Mouse (Mus musculus) layer of hippocampus, postnatal 25 days (tissue): Measurements from ENCODE around the gene Plau. TPM values are rescaled to one million over a fixed set of nuclear protein-coding genes. Genes with fewer than 3 reads are reported as not detected.

ENCODE experiments used
- DNase-seq, 2 experiments: peaks; one replicate each; pipeline ENCODE4 v3.0.0; 2022; ENCODE audit warnings: mixed read lengths in 2 of 2, low spot score in 1 of 2; ENCODE audit errors: extremely low spot score in 1 of 2
- total RNA-seq, 2 experiments: library from RNA; stranded (reverse); gene quantifications; 2 replicates each; pipeline ENCODE4 v1.2.3; 2021

Plau gene
- total RNA-seq, 2 experiments from 2014 or later, result 3.5 to 4.0 TPM

- DNase-seq, result no peak
Observed at GRCm38 (mm10) chr14:20885091-20885888, 48.8 kb downstream of the Plau start.

DNA sequence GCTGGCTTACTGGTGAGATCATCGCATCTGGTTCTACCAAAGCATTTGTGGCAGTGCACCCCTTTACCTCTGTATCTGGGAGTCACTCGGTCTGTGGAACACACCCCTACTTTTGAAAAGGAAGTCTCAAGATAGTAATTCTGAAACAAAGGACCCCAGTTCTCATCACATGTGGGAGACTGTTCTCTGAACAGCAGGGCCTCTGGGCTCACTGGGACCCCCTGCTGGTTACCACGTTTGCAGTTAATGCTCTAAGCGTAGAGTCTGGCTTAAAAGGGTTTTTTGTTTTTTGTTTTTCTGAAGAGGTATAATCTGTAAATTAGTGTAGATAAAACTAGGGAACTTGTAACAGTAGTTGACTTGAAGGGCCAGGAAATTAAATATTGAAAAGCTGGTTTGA, 49.8 kb downstream of the Plau start:
- peak; percentile 13 to 64 for DNase-seq

- DNase-seq, result no peak
Observed at GRCm38 (mm10) chr14:20887541-20888085, 51.2 kb downstream of the Plau start.

GRCm38 (mm10) chr14:20891941-20892402, 55.5 kb downstream of the Plau start:
- no peak for DNase-seq

Other genes starting within 250 kb of the Plau start
- 10 to 100 TPM; 42.6 to 50.8 TPM for gene Usp54, start 195.6 kb upstream of the Plau start, total RNA-seq
- not detected for gene Myoz1, start 180.1 kb upstream of the Plau start, total RNA-seq
- under 1 TPM; 0.12 to 0.22 TPM for gene Synpo2l, start 168.3 kb upstream of the Plau start, total RNA-seq
- 100 to 1,000 TPM in 1 of 2 experiments, 10 to 100 TPM in 1; 99.6 to 110 TPM for gene Sec24c, start 162.4 kb upstream of the Plau start, total RNA-seq
- gene Fut11, start 141.7 kb upstream of the Plau start, total RNA-seq, result 10 to 100 TPM; 15.6 to 16.0 TPM
- gene Chchd1, start 133.7 kb upstream of the Plau start, total RNA-seq, result 10 to 100 TPM; 47.3 to 50.3 TPM
- gene Zswim8, start 129.1 kb upstream of the Plau start, total RNA-seq, result 100 to 1,000 TPM; 151 to 180 TPM
- 10 to 100 TPM; 15.3 to 19.3 TPM for gene Ndst2, start 102.1 kb upstream of the Plau start, total RNA-seq
- 100 to 1,000 TPM; 205 to 212 TPM for gene Camk2g, start 42.6 kb upstream of the Plau start, total RNA-seq
- gene Vcl, start 92.7 kb downstream of the Plau start, total RNA-seq, result 10 to 100 TPM; 30.9 to 31.1 TPM
- 10 to 100 TPM; 75.0 to 77.1 TPM for gene Ap3m1, start 215.8 kb downstream of the Plau start, total RNA-seq
- gene Adk, start 215.9 kb downstream of the Plau start, total RNA-seq, result 10 to 100 TPM; 77.1 to 86.5 TPM